Mouse (Mus musculus): Measurements from ENCODE around the gene Mta2.

Mta2 gene

GRCm38 (mm10) chr19:8929224-8930088 lies 12.2 kb upstream of the Mta2 start, which contains the start of the genes Rom1 and Eml3:
Rom1 (minus strand) TSS chr19:8929356.
Eml3 (plus strand) TSS chr19:8929552.
- DNase-seq (ENCODE audit: low read depth, low spot score) = peak; percentile 85

GRCm38 (mm10) chr19:8930117-8930516 lies 11.6 kb upstream of the Mta2 start:
- DNase-seq (ENCODE audit: low read depth, low spot score) = peak; percentile 55

- DNase-seq (ENCODE audit: low read depth, low spot score) = no peak
These were observed 10.9 kb upstream of the Mta2 start for GRCm38 (mm10) chr19:8930771-8931170.

GRCm38 (mm10) chr19:8936736-8937135 lies 4.9 kb upstream of the Mta2 start:
- DNase-seq (ENCODE audit: low read depth, low spot score) = no peak

- no peak for DNase-seq (ENCODE audit: low read depth, low spot score)
These were observed 1.0 kb upstream of the Mta2 start for GRCm38 (mm10) chr19:8940526-8941133.

- DNase-seq (ENCODE audit: low read depth, low spot score) = peak; percentile 44
These were observed 550 bp upstream of the Mta2 start for GRCm38 (mm10) chr19:8941136-8941514.

- peak; percentile 48 for DNase-seq (ENCODE audit: low read depth, low spot score)
These were observed 745 bp downstream of the Mta2 start for GRCm38 (mm10) chr19:8942276-8942964.

GRCm38 (mm10) chr19:8943047-8943446 lies 1.4 kb downstream of the Mta2 start:
- peak; percentile 48 for DNase-seq (ENCODE audit: low read depth, low spot score)

GRCm38 (mm10) chr19:8944062-8944461 lies 2.4 kb downstream of the Mta2 start:
- DNase-seq (ENCODE audit: low read depth, low spot score) = no peak

GRCm38 (mm10) chr19:8944750-8945149 lies 3.1 kb downstream of the Mta2 start:
- DNase-seq (ENCODE audit: low read depth, low spot score) = peak; percentile 81

GRCm38 (mm10) chr19:8945251-8945650 lies 3.6 kb downstream of the Mta2 start:
- DNase-seq (ENCODE audit: low read depth, low spot score) = no peak

GRCm38 (mm10) chr19:8946929-8947328 lies 5.3 kb downstream of the Mta2 start:
- DNase-seq (ENCODE audit: low read depth, low spot score) = no peak

GRCm38 (mm10) chr19:8950190-8950589 lies 8.5 kb downstream of the Mta2 start:
- no peak for DNase-seq (ENCODE audit: low read depth, low spot score)

GRCm38 (mm10) chr19:8952241-8952640 lies 10.6 kb downstream of the Mta2 start:
- no peak for DNase-seq (ENCODE audit: low read depth, low spot score)

GRCm38 (mm10) chr19:8953135-8954039 lies 11.7 kb downstream of the Mta2 start, which contains the start of gene Tut1:
Tut1 (plus strand) TSS chr19:8953847.
- peak; percentile 99 for DNase-seq (ENCODE audit: low read depth, low spot score)

- DNase-seq (ENCODE audit: low read depth, low spot score) = peak; percentile 46
These were observed 12.5 kb downstream of the Mta2 start for GRCm38 (mm10) chr19:8954171-8954570.

GRCm38 (mm10) chr19:8962256-8962655 lies 20.6 kb downstream of the Mta2 start:
- DNase-seq (ENCODE audit: low read depth, low spot score) = no peak

- DNase-seq (ENCODE audit: low read depth, low spot score) = no peak
These were observed 23.4 kb downstream of the Mta2 start for GRCm38 (mm10) chr19:8965075-8965474.

- DNase-seq (ENCODE audit: low read depth, low spot score) = peak; percentile 52
These were observed 24.1 kb downstream of the Mta2 start for GRCm38 (mm10) chr19:8965771-8966170.

GRCm38 (mm10) chr19:8966198-8966589 lies 24.5 kb downstream of the Mta2 start:
- no peak for DNase-seq (ENCODE audit: low read depth, low spot score)

Data from 3T3-L1 (cell line).